Mouse (Mus musculus) CH12.LX (cell line): ENCODE data around the gene Enpp6. TPM values are rescaled to one million over a fixed set of nuclear protein-coding genes. Genes with fewer than 3 reads are reported as not detected.
"Not testable (repeated sequence)": the region's sequence is repeated elsewhere in the genome, so short reads cannot be mapped to it uniquely, and the experiment has no call there.

Source experiments
- DNase-seq: peaks from one replicate; pipeline ENCODE4 v3.0.0-alpha.2; 2013; ENCODE audit errors: extremely low read depth
- H3K27ac ChIP-seq: 2 replicates; pipeline ENCODE4 v1.5.1; 2012; ENCODE audit warnings: low read depth, mild to moderate bottlenecking, control low read depth, moderate library complexity; ENCODE audit not compliant: insufficient read depth
- H3K27me3 ChIP-seq: replicated peaks from 2 replicates; pipeline ENCODE3; 2012; ENCODE audit warnings: inconsistent platforms
- H3K36me3 ChIP-seq, 2 experiments: replicated peaks in 1 of 2; 2 replicates each; pipeline versions ENCODE3 to v1.6.1; 2012; ENCODE audit warnings: inconsistent platforms in 1 of 2, low read length in 1 of 2, mild to moderate bottlenecking in 1 of 2, mixed read lengths in 1 of 2, moderate library complexity in 1 of 2; ENCODE audit not compliant: control insufficient read depth in 1 of 2, insufficient read depth in 1 of 2
- H3K4me1 ChIP-seq, 2 experiments: 2 replicates each; pipeline ENCODE4 v1.6.1; 2012; ENCODE audit warnings: inconsistent platforms in 1 of 2, moderate library complexity in 1 of 2; ENCODE audit not compliant: insufficient read depth in 2 of 2, control insufficient read depth in 1 of 2
- H3K4me2 ChIP-seq: 2 replicates; pipeline ENCODE4 v1.6.1; 2012; ENCODE audit warnings: low read depth, mild to moderate bottlenecking, control low read depth; ENCODE audit not compliant: poor library complexity, insufficient read depth, severe bottlenecking
- H3K4me3 ChIP-seq, 3 experiments: fragments of 150-350 bp in 1 of 3; sonication (generic) in 1 of 3; replicated peaks in 1 of 3; 2 replicates each; pipeline versions ENCODE3 to v1.5.1; 2011 to 2012; ENCODE audit warnings: low read depth in 2 of 3, low read length in 2 of 3, mild to moderate bottlenecking in 2 of 3, moderate library complexity in 2 of 3, control low read depth in 1 of 3, improper control_type of control experiment in 1 of 3, inconsistent platforms in 1 of 3, mixed read lengths in 1 of 3; ENCODE audit not compliant: poor library complexity in 1 of 3
- H3K79me2 ChIP-seq: replicated peaks from 2 replicates; pipeline ENCODE4 v1.6.1; 2012; ENCODE audit warnings: mild to moderate bottlenecking, moderate library complexity; ENCODE audit not compliant: control insufficient read depth, poor library complexity, insufficient read depth, severe bottlenecking; ENCODE audit errors: extremely low read depth
- H3K9ac ChIP-seq: 2 replicates; pipeline ENCODE4 v1.6.1; 2012; ENCODE audit warnings: low read depth, mild to moderate bottlenecking, control low read depth, moderate library complexity; ENCODE audit not compliant: insufficient read depth
- H3K9me3 ChIP-seq: replicated peaks from 2 replicates; pipeline ENCODE3; 2012; ENCODE audit warnings: low read length, inconsistent platforms, mixed read lengths
- CHD1 ChIP-seq: IDR thresholded peaks from 2 replicates; pipeline ENCODE4 v1.6.1; 2012; ENCODE audit warnings: low read depth, low read length, improper control_type of control experiment, inconsistent platforms
- CHD2 ChIP-seq: IDR thresholded peaks from 2 replicates; pipeline ENCODE4 v1.6.1; 2011; ENCODE audit warnings: low read length, improper control_type of control experiment
- ELF1 ChIP-seq: IDR thresholded peaks from 2 replicates; pipeline ENCODE4 v1.6.1; 2014; ENCODE audit warnings: low read depth, mild to moderate bottlenecking, inconsistent platforms, low read length, improper control_type of control experiment
- EP300 ChIP-seq: IDR thresholded peaks from 2 replicates; pipeline ENCODE4 v1.6.1; 2011; ENCODE audit warnings: low read length, improper control_type of control experiment
- ETS1 ChIP-seq: conservative IDR thresholded peaks from 2 replicates; pipeline ENCODE4 v1.6.1; 2012; ENCODE audit warnings: low read depth, mild to moderate bottlenecking, inconsistent platforms, low read length, improper control_type of control experiment, moderate library complexity
- IRF4 ChIP-seq: IDR thresholded peaks from 2 replicates; pipeline ENCODE4 v1.6.1; 2014; ENCODE audit warnings: low read depth, mild to moderate bottlenecking, inconsistent platforms, low read length, improper control_type of control experiment
- JUN ChIP-seq: IDR thresholded peaks from 2 replicates; pipeline ENCODE4 v1.6.1; 2011; ENCODE audit warnings: low read depth, mild to moderate bottlenecking, low read length, improper control_type of control experiment, moderate library complexity; ENCODE audit not compliant: insufficient read depth
- KAT2A ChIP-seq: IDR thresholded peaks from 2 replicates; pipeline ENCODE4 v1.6.1; 2012; ENCODE audit warnings: low read length, improper control_type of control experiment, inconsistent platforms; ENCODE audit not compliant: insufficient replicate concordance
- MAX ChIP-seq: IDR thresholded peaks from 2 replicates; pipeline ENCODE4 v1.6.1; 2011; ENCODE audit warnings: low read length, improper control_type of control experiment
- MAZ ChIP-seq: IDR thresholded peaks from 2 replicates; pipeline ENCODE4 v1.6.1; 2012; ENCODE audit warnings: low read depth, mild to moderate bottlenecking, inconsistent platforms, low read length, improper control_type of control experiment, moderate library complexity
- PAX5 ChIP-seq: IDR thresholded peaks from 2 replicates; pipeline ENCODE4 v1.6.1; 2012; ENCODE audit warnings: low read length, inconsistent platforms, mixed read lengths
- RAD21 ChIP-seq: IDR thresholded peaks from 2 replicates; pipeline ENCODE4 v1.6.1; 2011; ENCODE audit warnings: low read depth, mild to moderate bottlenecking, low read length, improper control_type of control experiment, moderate library complexity
- RCOR1 ChIP-seq: conservative IDR thresholded peaks from 2 replicates; pipeline ENCODE4 v1.6.1; 2012; ENCODE audit warnings: low read depth, mild to moderate bottlenecking, inconsistent platforms, low read length, improper control_type of control experiment
- UBTF ChIP-seq: IDR thresholded peaks from 2 replicates; pipeline ENCODE4 v1.6.1; 2012; ENCODE audit warnings: low read depth, mild to moderate bottlenecking, inconsistent platforms, low read length, improper control_type of control experiment, moderate library complexity
- ZNF384 ChIP-seq: IDR thresholded peaks from 2 replicates; pipeline ENCODE4 v1.6.1; 2012; ENCODE audit warnings: low read depth, low read length, improper control_type of control experiment, inconsistent platforms
- dilution Hi-C: fragments of 300-500 bp; cut with MboI; formaldehyde crosslinking; loops from 2 replicates; pipeline ENCODE4 v1.14.3; 2020; ENCODE audit warnings: low sequenced_read_pairs; ENCODE audit not compliant: extremely low pct_unique_long_range_greater_than_20kb, extremely low pct_ligation_motif_present
- in situ Hi-C: fragments of 300-500 bp; cut with MboI; formaldehyde crosslinking; loops from 3 replicates; pipeline ENCODE4 v1.14.3; 2019; ENCODE audit warnings: low sequenced_read_pairs, low pct_ligation_motif_present, low pct_unique_long_range_greater_than_20kb, mixed read lengths
- polyA plus RNA-seq: library from polyadenylated mRNA; unstranded; fragments of >175 nt; gene quantifications from 2 replicates; pipeline ENCODE4 v1.2.1, GENCODE M21; 2012; ENCODE audit warnings: low read depth; ENCODE audit not compliant: insufficient read length
- total RNA-seq, 2 experiments: library from RNA; depleted of rRNA; stranded (reverse); fragments of 300-350 nt in 1 of 2; fragments of >200 nt in 1 of 2; gene quantifications; 2 replicates each; pipeline ENCODE4 v1.2.3; 2012 to 2014

The Enpp6 gene
- total and polyA plus RNA-seq, 3 experiments, result not detected

- Histone ChIP-seq H3K4me3 (no peak overlapping the region), H3K9ac (no peak overlapping the region), H3K4me2 (peak overlapping the region; percentile 17; the same call in 1 of the 2 replicates), H3K36me3 (no peaks in the 10 kb centered on the region), H3K79me2 (no peaks in the 10 kb centered on the region), H3K27ac (no peak overlapping the region), H3K27me3 (no peaks in the 10 kb centered on the region), H3K4me1 (no peaks in the 10 kb centered on the region), H3K9me3 (no peaks in the 10 kb centered on the region)
- no peak for TF ChIP-seq RCOR1
- DNase-seq, result no peak
- dilution Hi-C loops (no loop called here), in situ Hi-C loops (no loop called here)
Measured at GRCm38 (mm10) chr8:47037405-47037804, 50.7 kb downstream of the Enpp6 start.

- dilution Hi-C loops, H3K9ac ChIP-seq, H3K4me3 ChIP-seq, H3K27ac ChIP-seq, in situ Hi-C loops, H3K4me2 ChIP-seq, DNase-seq, H3K9me3 ChIP-seq, H3K79me2 ChIP-seq, H3K4me1 ChIP-seq, H3K36me3 ChIP-seq, H3K27me3 ChIP-seq: not testable (repeated sequence)
Measured at GRCm38 (mm10) chr8:47040215-47040614, 53.5 kb downstream of the Enpp6 start.

- no peaks in the 10 kb centered on the region for H3K9me3 ChIP-seq
- no peak overlapping the region for H3K27ac ChIP-seq
- no peak for TF ChIP-seq UBTF
- no peak for TF ChIP-seq CHD2
- no peak for TF ChIP-seq EP300
- TF ChIP-seq MAX, result no peak
- no peak for TF ChIP-seq ETS1
- peaks cover 0 to 17% of the 10 kb centered on the region in 2 experiments; a peak in 1 of 4 replicates for H3K4me1 ChIP-seq
- no peaks in the 10 kb centered on the region for H3K36me3 ChIP-seq
- H3K79me2 ChIP-seq, result no peaks in the 10 kb centered on the region
- no peak overlapping the region for H3K4me2 ChIP-seq
- no peak overlapping the region for H3K4me3 ChIP-seq
- no peaks in the 10 kb centered on the region for H3K27me3 ChIP-seq
- H3K9ac ChIP-seq, result no peak overlapping the region
- in situ Hi-C loops, result no loop called here
- no peak for DNase-seq
- dilution Hi-C loops, result no loop called here
Measured at GRCm38 (mm10) chr8:47046340-47046739, 59.7 kb downstream of the Enpp6 start.

- no peak for DNase-seq
- Histone ChIP-seq H3K27me3 (no peaks in the 10 kb centered on the region), H3K36me3 (no peaks in the 10 kb centered on the region), H3K4me1 (peaks cover 0 to 25% of the 10 kb centered on the region in 2 experiments; a peak in 2 of 4 replicates), H3K79me2 (no peaks in the 10 kb centered on the region), H3K9ac (no peak overlapping the region), H3K9me3 (no peaks in the 10 kb centered on the region), H3K4me2 (no peak overlapping the region), H3K4me3 (no peak overlapping the region), H3K27ac (no peak overlapping the region)
- dilution Hi-C loops, result no loop called here
- in situ Hi-C loops, result no loop called here
- no peak for TF ChIP-seq ZNF384
- no peak for TF ChIP-seq IRF4
- no peak for TF ChIP-seq ELF1
- no peak for TF ChIP-seq CHD1
- TF ChIP-seq RAD21, result no peak
- TF ChIP-seq JUN, result no peak
- no peak for TF ChIP-seq MAZ
- no peak for TF ChIP-seq KAT2A
- no peak for TF ChIP-seq PAX5
Measured at GRCm38 (mm10) chr8:47047146-47047545, 60.5 kb downstream of the Enpp6 start.
